Mouse (Mus musculus): ENCODE measurements around the gene Ogdhl.

DNA sequence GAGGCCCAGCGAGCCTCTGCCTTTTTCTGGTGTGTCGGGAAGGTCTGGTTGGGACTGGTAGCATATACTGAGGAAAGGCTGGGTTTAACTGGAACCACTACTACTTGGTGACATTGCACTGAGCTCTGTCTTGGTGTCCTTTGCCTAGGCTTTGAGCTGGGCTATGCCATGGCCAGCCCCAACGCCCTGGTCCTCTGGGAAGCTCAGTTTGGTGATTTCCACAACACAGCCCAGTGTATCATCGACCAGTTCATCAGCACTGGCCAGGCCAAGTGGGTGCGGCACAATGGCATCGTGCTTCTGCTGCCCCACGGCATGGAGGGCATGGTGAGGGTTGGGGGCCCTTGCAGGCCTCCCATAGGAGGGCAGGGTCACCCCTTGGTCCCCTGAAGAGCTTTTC is 22.4 kb downstream of the Ogdhl start:
- TF ChIP-seq TAL1 (IDR thresholded peaks at IDR 0.05; ENCODE audit: low read length) (no peak), GATA1 (IDR thresholded peaks at IDR 0.05; ENCODE audit: low read length) (no peak)

Data from erythroblast, embryonic 14.5 days (primary cell).